Mouse (Mus musculus) spleen, adult 2 months (tissue): Measurements from ENCODE around the gene Cplx3.

Experiments used
- CTCF ChIP-seq: fragments of 200-500 bp; IDR thresholded peaks from 2 replicates; pipeline ENCODE4 v1.5.1; 2011; ENCODE audit warnings: mild to moderate bottlenecking, inconsistent platforms; ENCODE audit not compliant: insufficient read depth, insufficient read length, insufficient replicate concordance; ENCODE audit errors: extremely low read depth
- POLR2A ChIP-seq: fragments of 200-500 bp; IDR thresholded peaks from 2 replicates; pipeline ENCODE4 v1.6.1; 2011; ENCODE audit warnings: low read depth, low read length, inconsistent platforms

- no peak for TF ChIP-seq CTCF
- TF ChIP-seq POLR2A, result no peak
Measured at GRCm38 (mm10) chr9:57575577-57575976, 30.5 kb downstream of the Cplx3 start.
